Mouse (Mus musculus): Measurements from ENCODE around the gene Cst3.

The Cst3 gene

GRCm38 (mm10) chr2:148868959-148869358 lies 6.5 kb downstream of the Cst3 start:
- Histone ChIP-seq H3K4me1 (replicated peaks; ENCODE audit: low read depth, low read length) (peaks cover 24% of the 10 kb centered on the region), H3K4me3 (replicated peaks; ENCODE audit: low read length) (no peak overlapping the region), H3K27me3 (ENCODE audit: insufficient read depth, low read length) (no peaks in the 10 kb centered on the region), H3K9me3 (ENCODE audit: low read length) (no peaks in the 10 kb centered on the region), H3K36me3 (ENCODE audit: insufficient read depth, low read length) (peaks cover 36% of the 10 kb centered on the region)
- TF ChIP-seq POU5F1 (IDR thresholded peaks at IDR 0.05; ENCODE audit: borderline replicate concordance, low read length) (no peak), CTCF (conservative IDR thresholded peaks at IDR 0.05; ENCODE audit: low read length) (no peak), NANOG (IDR thresholded peaks at IDR 0.05; ENCODE audit: borderline replicate concordance, low read length) (no peak)

GRCm38 (mm10) chr2:148864966-148865365 lies 10.5 kb downstream of the Cst3 start, which contains the start of gene 9230104L09Rik:
TSS of gene 9230104L09Rik (minus strand) at chr2:148865038.
- TF ChIP-seq CTCF (conservative IDR thresholded peaks at IDR 0.05; ENCODE audit: low read length), result no peak
- TF ChIP-seq NANOG (IDR thresholded peaks at IDR 0.05; ENCODE audit: borderline replicate concordance, low read length), result no peak
- no peak for TF ChIP-seq POU5F1 (IDR thresholded peaks at IDR 0.05; ENCODE audit: borderline replicate concordance, low read length)
- H3K4me3 ChIP-seq (replicated peaks; ENCODE audit: low read length), result no peak within 1 kb of the TSS

GRCm38 (mm10) chr2:148861693-148862092 lies 13.8 kb downstream of the Cst3 start:
- Histone ChIP-seq H3K27me3 (ENCODE audit: insufficient read depth, low read length) (no peaks in the 10 kb centered on the region), H3K4me3 (replicated peaks; ENCODE audit: low read length) (no peak overlapping the region), H3K9me3 (ENCODE audit: low read length) (no peaks in the 10 kb centered on the region), H3K36me3 (ENCODE audit: insufficient read depth, low read length) (no peaks in the 10 kb centered on the region), H3K4me1 (replicated peaks; ENCODE audit: low read depth, low read length) (no peaks in the 10 kb centered on the region)
- TF ChIP-seq CTCF (conservative IDR thresholded peaks at IDR 0.05; ENCODE audit: low read length) (no peak), NANOG (IDR thresholded peaks at IDR 0.05; ENCODE audit: borderline replicate concordance, low read length) (no peak), POU5F1 (IDR thresholded peaks at IDR 0.05; ENCODE audit: borderline replicate concordance, low read length) (no peak)

More at GRCm38 (mm10) chr2:148864966-148865365, 10.5 kb downstream of the Cst3 start, which contains the start of gene 9230104L09Rik:
- Histone ChIP-seq H3K36me3 (ENCODE audit: insufficient read depth, low read length) (no peaks in the 10 kb centered on the region), H3K4me1 (replicated peaks; ENCODE audit: low read depth, low read length) (no peaks in the 10 kb centered on the region; the same call in 1 of the 2 replicates), H3K27me3 (ENCODE audit: insufficient read depth, low read length) (no peaks in the 10 kb centered on the region), H3K9me3 (ENCODE audit: low read length) (no peaks in the 10 kb centered on the region)

GRCm38 (mm10) chr2:148860993-148861392 lies 14.5 kb downstream of the Cst3 start:
- no peaks in the 10 kb centered on the region for H3K27me3 ChIP-seq (ENCODE audit: insufficient read depth, low read length)
- TF ChIP-seq POU5F1 (IDR thresholded peaks at IDR 0.05; ENCODE audit: borderline replicate concordance, low read length) (no peak), NANOG (IDR thresholded peaks at IDR 0.05; ENCODE audit: borderline replicate concordance, low read length) (no peak), CTCF (conservative IDR thresholded peaks at IDR 0.05; ENCODE audit: low read length) (no peak)
- H3K4me3 ChIP-seq (replicated peaks; ENCODE audit: low read length), result no peak overlapping the region
- H3K36me3 ChIP-seq (ENCODE audit: insufficient read depth, low read length), result no peaks in the 10 kb centered on the region
- no peaks in the 10 kb centered on the region for H3K4me1 ChIP-seq (replicated peaks; ENCODE audit: low read depth, low read length)
- H3K9me3 ChIP-seq (ENCODE audit: low read length), result no peaks in the 10 kb centered on the region

GRCm38 (mm10) chr2:148857506-148857905 lies 18.0 kb downstream of the Cst3 start:
- TF ChIP-seq NANOG (IDR thresholded peaks at IDR 0.05; ENCODE audit: borderline replicate concordance, low read length) (no peak), POU5F1 (IDR thresholded peaks at IDR 0.05; ENCODE audit: borderline replicate concordance, low read length) (no peak), CTCF (conservative IDR thresholded peaks at IDR 0.05; ENCODE audit: low read length) (no peak)
- Histone ChIP-seq H3K4me1 (replicated peaks; ENCODE audit: low read depth, low read length) (no peaks in the 10 kb centered on the region), H3K9me3 (ENCODE audit: low read length) (peaks cover 9% of the 10 kb centered on the region; the same call in 1 of the 2 replicates), H3K4me3 (replicated peaks; ENCODE audit: low read length) (no peak overlapping the region), H3K36me3 (ENCODE audit: insufficient read depth, low read length) (no peaks in the 10 kb centered on the region), H3K27me3 (ENCODE audit: insufficient read depth, low read length) (no peaks in the 10 kb centered on the region)

- no peak for TF ChIP-seq POU5F1 (IDR thresholded peaks at IDR 0.05; ENCODE audit: borderline replicate concordance, low read length)
- TF ChIP-seq NANOG (IDR thresholded peaks at IDR 0.05; ENCODE audit: borderline replicate concordance, low read length), result no peak
- TF ChIP-seq CTCF (conservative IDR thresholded peaks at IDR 0.05; ENCODE audit: low read length), result no peak
- H3K4me3 ChIP-seq (replicated peaks; ENCODE audit: low read length), result no peak overlapping the region
- H3K9me3 ChIP-seq (ENCODE audit: low read length), result peaks cover 9% of the 10 kb centered on the region; the same call in 1 of the 2 replicates
- H3K27me3 ChIP-seq (ENCODE audit: insufficient read depth, low read length), result no peaks in the 10 kb centered on the region
- H3K36me3 ChIP-seq (ENCODE audit: insufficient read depth, low read length), result no peaks in the 10 kb centered on the region
- no peaks in the 10 kb centered on the region for H3K4me1 ChIP-seq (replicated peaks; ENCODE audit: low read depth, low read length)
These were observed 18.7 kb downstream of the Cst3 start for GRCm38 (mm10) chr2:148856630-148857400.

- Histone ChIP-seq H3K4me3 (replicated peaks; ENCODE audit: low read length) (no peak overlapping the region), H3K36me3 (ENCODE audit: insufficient read depth, low read length) (no peaks in the 10 kb centered on the region), H3K27me3 (ENCODE audit: insufficient read depth, low read length) (no peaks in the 10 kb centered on the region), H3K9me3 (ENCODE audit: low read length) (peaks cover 9% of the 10 kb centered on the region; the same call in 1 of the 2 replicates), H3K4me1 (replicated peaks; ENCODE audit: low read depth, low read length) (no peaks in the 10 kb centered on the region)
- TF ChIP-seq POU5F1 (IDR thresholded peaks at IDR 0.05; ENCODE audit: borderline replicate concordance, low read length) (no peak), CTCF (conservative IDR thresholded peaks at IDR 0.05; ENCODE audit: low read length) (peak; percentile 62), NANOG (IDR thresholded peaks at IDR 0.05; ENCODE audit: borderline replicate concordance, low read length) (no peak)
These were observed 24.2 kb downstream of the Cst3 start for GRCm38 (mm10) chr2:148851116-148851906.

- Histone ChIP-seq H3K9me3 (ENCODE audit: low read length) (no peaks in the 10 kb centered on the region), H3K27me3 (ENCODE audit: insufficient read depth, low read length) (no peaks in the 10 kb centered on the region), H3K4me3 (replicated peaks; ENCODE audit: low read length) (no peak overlapping the region), H3K4me1 (replicated peaks; ENCODE audit: low read depth, low read length) (no peaks in the 10 kb centered on the region), H3K36me3 (ENCODE audit: insufficient read depth, low read length) (no peaks in the 10 kb centered on the region)
- no peak for TF ChIP-seq NANOG (IDR thresholded peaks at IDR 0.05; ENCODE audit: borderline replicate concordance, low read length)
- no peak for TF ChIP-seq CTCF (conservative IDR thresholded peaks at IDR 0.05; ENCODE audit: low read length)
- no peak for TF ChIP-seq POU5F1 (IDR thresholded peaks at IDR 0.05; ENCODE audit: borderline replicate concordance, low read length)
These were observed 36.3 kb downstream of the Cst3 start for GRCm38 (mm10) chr2:148839224-148839623.

Data from E14TG2a.4 (cell line).